Mouse (Mus musculus) brain, embryonic 14.5 days (tissue): Measurements from ENCODE around the gene Slc22a21. TPM values are rescaled to one million over a fixed set of nuclear protein-coding genes. Genes with fewer than 3 reads are reported as not detected.
A peak's percentile ranks its signal among the peaks of the same experiment; 100 is the strongest.

Source experiments
- DNase-seq: peaks from one replicate; pipeline ENCODE4 v3.0.0-alpha.2; 2011; ENCODE audit warnings: low read depth
- CTCF ChIP-seq: fragments of 200-500 bp; IDR thresholded peaks from 2 replicates; pipeline ENCODE4 v1.5.1; 2012; ENCODE audit warnings: inconsistent platforms, mild to moderate bottlenecking, moderate library complexity, borderline replicate concordance; ENCODE audit not compliant: insufficient read depth, insufficient read length; ENCODE audit errors: extremely low read depth
- POLR2A ChIP-seq: fragments of 200-500 bp; IDR thresholded peaks from 2 replicates; pipeline ENCODE4 v1.6.1; 2012; ENCODE audit warnings: mild to moderate bottlenecking, inconsistent platforms, borderline replicate concordance; ENCODE audit not compliant: poor library complexity, insufficient read depth, insufficient read length, severe bottlenecking; ENCODE audit errors: extremely low read depth
- polyA plus RNA-seq: library from polyadenylated mRNA; depleted of rRNA; stranded (reverse); fragments of >200 nt; gene quantifications from 2 replicates; pipeline ENCODE4 v1.2.3, GENCODE M21; 2012; rRNA removed

Slc22a21 gene
- 2.3 and 3.7 TPM in 2 replicates for polyA plus RNA-seq

- peak; percentile 85 for DNase-seq
- TF ChIP-seq CTCF (no peak), POLR2A (no peak)
Observed at GRCm38 (mm10) chr11:53979788-53980621, at the start of gene Slc22a21. TSS of gene Slc22a21 (minus strand) at chr11:53980332.

GRCm38 (mm10) chr11:54028997-54029396 lies 48.9 kb upstream of the Slc22a21 start:
- TF ChIP-seq CTCF, result no peak
- TF ChIP-seq POLR2A, result no peak
- DNase-seq, result no peak

GRCm38 (mm10) chr11:54028044-54028951 lies 48.2 kb upstream of the Slc22a21 start, which contains the start of gene Slc22a4:
TSS of gene Slc22a4 (minus strand) at chr11:54028090.
- TF ChIP-seq CTCF (peak; percentile 25; the same call in 1 of the 2 replicates), POLR2A (no peak)
- peak; percentile 74 for DNase-seq

GRCm38 (mm10) chr11:54027131-54028043 lies 47.3 kb upstream of the Slc22a21 start:
- no peak for DNase-seq
- TF ChIP-seq CTCF (no peak), POLR2A (no peak)

- TF ChIP-seq CTCF (no peak), POLR2A (no peak)
- DNase-seq, result no peak
Observed at GRCm38 (mm10) chr11:54026491-54027041, 46.4 kb upstream of the Slc22a21 start.

GRCm38 (mm10) chr11:54021396-54022093 lies 41.4 kb upstream of the Slc22a21 start:
- no peak for DNase-seq
- no peak for TF ChIP-seq POLR2A
- TF ChIP-seq CTCF, result no peak

- DNase-seq, result no peak
- TF ChIP-seq CTCF, result no peak
- no peak for TF ChIP-seq POLR2A
Observed at GRCm38 (mm10) chr11:54018893-54019732, 39.0 kb upstream of the Slc22a21 start.

GRCm38 (mm10) chr11:54017596-54017995 lies 37.5 kb upstream of the Slc22a21 start:
- DNase-seq, result no peak
- TF ChIP-seq CTCF, result no peak
- TF ChIP-seq POLR2A, result no peak

GRCm38 (mm10) chr11:54016051-54016450 lies 35.9 kb upstream of the Slc22a21 start:
- peak; percentile 6 for DNase-seq
- TF ChIP-seq POLR2A (no peak), CTCF (no peak)

GRCm38 (mm10) chr11:54012961-54013360 lies 32.8 kb upstream of the Slc22a21 start:
- TF ChIP-seq POLR2A, result no peak
- no peak for TF ChIP-seq CTCF
- DNase-seq, result no peak
